Mouse (Mus musculus) 3134 (cell line): ENCODE data around the gene Ssbp3.

ENCODE experiments used
- DNase-seq: peaks from one replicate; pipeline ENCODE4 v3.0.0-alpha.2; 2011; ENCODE audit warnings: low spot score; ENCODE audit not compliant: insufficient read length; ENCODE audit errors: extremely low read depth

Gene Ssbp3

DNA sequence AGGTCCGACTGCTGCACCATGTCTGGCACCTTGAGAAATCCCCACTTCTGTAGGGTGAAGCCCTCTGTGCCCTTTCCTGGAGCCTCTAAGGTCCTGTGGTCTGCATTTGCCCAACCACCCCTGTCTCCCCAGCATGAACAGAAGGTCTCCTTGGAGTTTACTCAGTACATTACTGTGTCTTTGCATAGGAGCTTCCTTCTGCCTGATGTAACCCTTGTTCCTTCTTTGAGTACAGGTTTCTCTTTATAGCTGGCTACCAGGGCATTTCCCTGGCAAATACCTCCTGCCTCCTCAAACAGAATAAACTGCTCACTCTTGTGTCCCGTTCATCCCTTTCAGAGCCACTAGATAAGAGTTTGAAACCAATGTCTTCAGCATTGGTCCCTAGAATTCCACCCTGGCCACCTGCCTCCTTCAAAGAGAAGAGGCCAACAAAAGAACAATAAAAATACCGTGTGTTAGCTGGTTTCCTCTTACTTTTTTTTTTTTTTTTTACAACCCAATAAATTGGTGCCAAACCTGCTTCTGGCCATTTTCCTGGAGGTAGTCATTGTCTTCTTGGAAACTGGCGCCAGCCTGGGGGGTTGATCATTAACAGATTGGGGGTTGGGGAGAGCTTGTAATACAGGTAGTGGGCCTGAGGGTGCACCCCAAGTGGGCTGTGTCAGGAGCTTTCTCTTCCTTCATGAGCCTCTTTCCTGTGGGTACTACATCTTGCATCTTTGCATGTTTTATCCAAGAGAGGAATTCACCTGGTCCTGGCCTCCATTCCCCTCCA is 72.0 kb downstream of the Ssbp3 start:
- DNase-seq = no peak

DNA sequence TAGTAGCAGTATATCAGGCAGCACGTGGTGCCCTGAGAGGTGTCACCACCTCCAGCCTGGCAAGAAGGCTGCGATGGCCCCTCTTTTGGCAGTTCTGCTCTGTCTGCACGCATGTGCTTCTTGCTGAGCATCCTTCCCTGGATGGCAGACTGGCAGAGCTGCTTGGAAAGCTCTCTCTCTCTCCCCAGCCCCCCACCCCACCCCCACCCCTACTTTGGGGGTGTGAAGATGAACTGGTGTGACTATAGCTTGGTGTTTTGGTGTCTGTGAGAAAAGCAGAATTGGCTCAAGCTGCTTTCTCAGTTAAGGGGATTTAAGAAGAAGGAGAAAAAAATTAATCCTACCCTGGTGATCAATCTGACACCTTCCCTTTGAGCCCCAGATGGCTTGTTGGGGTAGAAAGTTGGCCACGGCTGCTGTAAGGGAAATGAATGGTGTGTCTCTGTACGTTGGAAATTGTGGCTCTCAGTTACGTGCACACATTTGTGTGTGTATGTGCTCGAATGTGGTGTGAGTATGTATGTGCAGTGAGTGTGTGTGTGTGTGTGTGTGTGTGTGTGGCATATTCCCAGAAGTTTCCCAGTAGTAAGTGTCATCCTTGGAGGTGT is 73.5 kb downstream of the Ssbp3 start:
- no peak for DNase-seq

DNA sequence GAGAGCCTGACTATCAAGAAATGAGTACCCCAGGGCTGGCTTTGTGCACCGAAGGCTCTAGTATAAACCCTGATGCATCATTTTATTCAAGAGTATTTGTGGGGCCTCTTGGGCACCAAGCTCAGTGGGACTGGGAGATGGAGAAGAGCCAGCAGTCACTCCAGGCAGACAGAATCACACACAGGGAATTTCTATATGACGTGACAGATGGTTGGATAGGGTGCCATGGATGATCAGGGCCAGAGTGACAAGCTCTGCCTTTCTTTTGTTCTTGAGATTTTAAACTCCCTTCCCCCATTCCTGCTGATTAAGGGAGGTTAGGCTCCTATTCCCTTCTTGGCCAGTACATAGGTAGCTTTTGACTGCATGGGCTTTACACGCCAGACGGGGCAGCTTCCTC is 74.8 kb downstream of the Ssbp3 start:
- no peak for DNase-seq

DNA sequence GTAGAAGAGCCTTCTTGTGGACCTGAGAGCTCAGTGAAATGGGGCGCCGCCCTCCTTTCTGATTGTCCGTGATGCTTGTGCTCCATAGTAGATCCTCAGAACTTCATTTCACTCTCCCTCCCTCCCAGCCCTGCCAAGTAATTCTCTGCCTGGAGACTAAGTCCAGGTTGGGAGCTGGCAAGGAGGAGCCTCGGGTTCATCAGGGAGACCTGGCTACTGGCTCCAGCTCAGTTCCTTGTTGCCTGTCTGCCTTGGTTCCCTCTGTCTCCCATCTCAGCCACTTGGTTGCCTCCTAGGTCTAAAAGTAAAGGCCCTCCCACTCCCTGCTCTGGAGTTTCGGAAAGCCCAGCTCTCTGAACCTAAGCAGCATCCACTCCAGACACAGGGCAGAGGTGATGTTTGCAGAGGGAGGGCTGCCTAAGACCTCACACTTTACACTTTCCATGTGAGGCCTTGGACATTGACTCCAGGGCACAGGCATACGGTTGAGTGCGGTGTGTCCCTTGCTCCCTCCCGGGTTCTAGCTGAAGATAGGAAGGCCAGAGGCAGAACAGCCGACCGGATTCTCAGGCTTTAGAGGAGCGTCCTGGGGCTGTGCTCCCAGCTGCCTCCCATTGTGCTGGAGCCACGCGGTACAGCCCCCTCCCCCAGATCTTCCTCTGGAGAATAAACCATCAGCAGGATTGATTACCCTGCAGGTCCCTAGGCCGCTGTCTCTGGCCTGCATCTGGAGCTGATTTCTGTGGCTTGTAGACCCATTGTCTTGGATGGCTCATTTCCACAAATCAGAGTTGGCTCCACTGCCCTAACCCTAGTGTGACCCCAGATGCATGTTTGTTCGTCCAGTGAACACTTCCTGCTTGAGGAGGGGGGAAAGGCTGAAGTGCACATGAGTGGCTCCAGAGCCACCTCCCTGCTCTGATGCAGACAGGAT is 75.7 kb downstream of the Ssbp3 start:
- no peak for DNase-seq

DNA sequence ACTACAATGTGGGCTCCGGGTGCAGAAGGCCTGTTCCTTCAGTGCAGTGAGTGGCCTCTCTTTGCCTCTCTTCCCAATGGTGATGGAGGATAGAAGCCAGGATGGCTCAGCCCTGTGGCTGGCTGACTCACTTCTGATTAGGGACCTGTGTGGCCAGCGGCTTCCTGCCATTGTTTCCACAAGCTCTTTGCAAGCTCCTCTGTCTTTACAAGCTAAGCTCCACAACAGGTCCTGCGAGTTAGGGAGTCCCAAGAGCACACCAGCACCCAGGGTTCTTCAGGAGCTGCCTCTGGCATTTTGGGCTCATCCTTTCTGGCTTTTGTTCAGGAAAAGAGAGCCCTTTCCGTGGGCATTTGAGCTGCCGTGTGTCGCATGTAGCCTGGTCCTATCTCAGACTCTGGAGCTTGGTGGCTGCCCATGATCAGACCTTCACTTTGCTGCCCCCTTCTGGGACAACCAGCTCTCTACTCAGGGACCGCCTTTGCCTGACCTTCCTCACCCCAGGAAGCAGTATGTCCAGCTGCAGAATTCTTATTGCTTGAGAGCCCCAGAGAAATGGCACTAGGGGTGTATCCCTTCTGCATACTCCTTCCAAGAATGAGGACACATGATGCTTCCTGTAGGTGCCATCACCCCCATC is 77.3 kb downstream of the Ssbp3 start:
- DNase-seq = peak; percentile 69

DNA sequence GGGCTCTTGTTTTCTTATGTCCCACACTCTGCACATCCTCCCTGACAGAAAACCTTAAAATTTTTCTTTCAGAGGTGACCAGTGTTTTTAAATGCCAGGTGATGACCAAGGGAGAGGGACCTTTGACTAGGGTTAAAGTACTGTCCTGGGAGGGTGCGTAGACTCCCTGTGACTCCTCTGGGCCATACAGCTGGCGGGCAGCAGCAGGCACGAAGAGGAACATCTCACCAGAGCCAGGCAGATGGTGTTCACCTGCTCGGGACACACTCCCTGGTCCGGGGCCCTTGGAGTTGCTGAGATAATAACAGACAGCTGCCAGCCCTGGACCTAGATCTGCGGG is 78.4 kb downstream of the Ssbp3 start:
- no peak for DNase-seq

DNA sequence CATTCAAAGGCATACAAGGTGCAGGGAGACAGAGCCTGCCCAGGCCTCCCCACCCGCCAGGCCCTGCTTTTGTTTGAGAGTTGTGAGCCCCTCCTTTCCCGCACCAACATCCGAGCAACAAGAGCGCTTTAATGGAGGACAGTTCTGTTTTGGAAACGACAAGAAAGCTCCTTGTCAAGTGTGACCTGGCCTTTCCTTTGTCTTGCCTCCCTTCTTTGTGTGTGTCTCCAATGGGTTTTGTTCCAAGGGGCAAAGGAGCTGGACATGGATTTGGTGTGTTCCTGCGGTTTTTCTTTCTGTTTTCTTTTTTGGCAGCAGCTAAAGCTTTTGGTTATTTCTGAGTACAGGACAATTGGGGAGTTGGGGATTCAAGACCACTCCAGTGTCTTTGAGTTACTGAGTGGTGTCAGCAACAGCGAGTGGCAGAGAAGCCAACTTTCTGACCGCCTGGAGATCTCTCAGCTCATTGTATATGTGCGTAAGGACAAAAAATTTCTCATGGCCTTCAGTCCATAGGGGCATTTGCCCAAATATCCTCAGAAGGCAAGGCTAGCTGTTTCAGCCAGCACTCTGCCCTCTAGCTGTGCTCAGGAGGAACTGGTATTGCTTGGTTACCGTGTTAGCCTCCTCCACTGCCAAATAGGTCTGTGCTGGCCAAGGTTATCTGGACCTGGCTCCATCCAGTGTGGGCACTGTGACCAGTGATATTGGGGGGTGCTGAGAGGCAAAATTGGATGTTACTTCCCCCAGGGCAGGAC is 78.9 kb downstream of the Ssbp3 start:
- DNase-seq = no peak

DNA sequence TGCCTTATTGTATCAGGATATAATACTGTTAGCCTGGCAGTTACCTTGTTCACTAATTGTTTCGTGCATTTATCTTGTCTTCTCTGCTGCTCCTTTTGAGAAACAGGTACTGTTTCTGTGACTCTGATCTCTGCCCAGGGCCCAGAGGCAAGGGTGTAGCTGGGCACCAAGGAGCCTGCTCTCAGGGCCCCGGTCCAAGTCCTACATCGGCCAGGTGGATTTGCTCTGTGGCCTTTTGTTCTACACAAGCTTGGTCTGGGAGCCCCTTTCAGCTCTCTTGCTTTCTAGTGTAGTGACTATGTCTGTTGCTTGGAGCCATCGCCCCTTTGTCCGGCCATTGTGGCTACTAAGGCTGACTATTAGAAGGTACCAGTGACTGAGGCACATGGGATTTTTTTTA is 82.6 kb downstream of the Ssbp3 start:
- DNase-seq = no peak

DNA sequence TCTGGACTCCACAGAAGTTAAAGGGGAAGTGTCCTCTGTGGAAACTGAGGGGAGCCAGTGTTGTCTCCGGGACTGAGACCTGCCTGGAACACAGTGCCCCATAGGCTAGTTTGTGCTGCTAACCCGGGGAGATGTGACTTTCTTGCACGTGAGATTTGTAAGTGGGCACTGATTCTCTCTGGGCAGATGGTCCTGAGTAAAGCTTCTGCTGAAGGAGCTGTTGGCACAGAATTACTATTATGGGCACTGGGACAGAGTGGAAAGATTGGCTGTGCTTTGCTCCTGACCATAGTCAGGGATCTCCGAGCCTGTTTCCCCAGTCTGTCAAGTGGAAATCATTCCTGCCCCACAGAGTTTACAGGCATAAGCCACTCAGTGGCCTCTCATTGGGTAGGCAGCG is 83.8 kb downstream of the Ssbp3 start:
- no peak for DNase-seq

DNA sequence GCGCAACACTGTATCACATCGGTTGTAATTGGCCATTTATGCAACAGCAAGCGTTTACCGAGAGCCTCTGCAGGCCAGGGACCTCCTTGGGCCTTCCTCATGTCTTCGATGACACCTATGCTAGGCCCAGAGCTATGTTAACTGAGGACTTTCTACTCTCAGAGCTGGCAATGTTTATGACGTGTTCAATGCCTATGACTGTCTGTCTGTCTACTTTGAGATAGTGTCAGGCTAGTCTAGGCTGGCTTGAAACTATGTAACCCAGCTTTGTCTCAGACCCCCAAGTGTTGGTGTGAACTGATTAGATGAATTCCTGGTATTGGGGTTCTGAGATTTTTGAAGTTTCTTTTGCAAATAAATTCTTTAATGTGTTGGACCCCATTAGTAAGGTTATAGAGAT is 84.6 kb downstream of the Ssbp3 start:
- no peak for DNase-seq

DNA sequence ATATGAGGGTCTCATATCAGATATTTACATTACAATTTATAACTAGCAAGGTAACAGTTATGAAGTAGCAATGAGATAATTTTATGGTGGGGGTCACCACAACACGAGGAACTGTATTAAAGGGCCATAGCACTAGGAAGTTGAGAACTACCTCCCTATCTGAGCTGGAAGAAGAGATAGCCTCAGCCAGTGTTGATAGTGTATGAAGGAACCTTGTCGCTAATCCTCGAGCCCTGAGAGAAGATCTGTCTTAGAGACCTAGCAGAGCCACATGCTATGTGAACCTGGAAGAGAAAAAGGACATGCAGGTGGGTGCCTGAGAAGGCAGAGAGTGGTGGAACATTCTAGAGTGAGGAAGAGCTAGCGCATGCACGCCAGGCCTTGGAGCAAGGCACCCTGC is 85.0 kb downstream of the Ssbp3 start:
- no peak for DNase-seq

DNA sequence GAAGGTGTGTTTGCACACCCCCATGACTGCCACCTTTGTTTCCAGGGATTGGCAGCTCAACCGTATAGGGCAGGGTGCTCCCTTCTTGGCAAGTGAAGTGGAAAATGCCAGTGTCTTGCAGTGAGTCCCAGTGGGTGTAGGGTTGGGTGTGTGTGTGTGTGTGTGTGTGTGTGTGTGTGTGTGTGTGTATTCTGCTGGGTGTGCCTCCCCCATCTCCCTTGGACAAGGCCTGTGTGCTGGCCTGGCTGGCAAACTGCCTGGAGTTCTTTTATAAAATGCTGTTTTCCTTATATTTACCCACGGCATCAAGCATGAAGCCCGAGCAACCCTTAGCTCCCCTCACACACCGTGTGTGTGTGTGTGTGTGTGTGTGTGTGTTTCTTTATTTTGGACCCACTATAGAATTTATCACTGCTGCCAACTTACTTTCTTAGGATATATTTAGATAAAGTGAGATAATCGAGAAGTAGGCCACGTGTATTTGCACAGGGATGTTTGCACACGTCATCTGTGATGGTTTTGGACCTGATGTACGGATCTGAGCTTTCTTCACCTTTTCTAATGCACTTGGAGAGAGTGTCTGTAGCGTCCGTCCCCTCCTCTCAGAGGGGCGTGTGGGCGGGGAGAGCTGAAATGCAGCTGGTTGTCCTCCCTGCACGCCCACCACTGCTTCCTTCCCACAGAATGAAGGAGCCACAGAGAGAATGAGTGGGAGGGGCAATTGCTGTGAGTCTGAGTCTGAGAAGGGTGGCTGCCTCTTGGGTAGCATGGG is 86.0 kb downstream of the Ssbp3 start:
- DNase-seq = no peak

DNA sequence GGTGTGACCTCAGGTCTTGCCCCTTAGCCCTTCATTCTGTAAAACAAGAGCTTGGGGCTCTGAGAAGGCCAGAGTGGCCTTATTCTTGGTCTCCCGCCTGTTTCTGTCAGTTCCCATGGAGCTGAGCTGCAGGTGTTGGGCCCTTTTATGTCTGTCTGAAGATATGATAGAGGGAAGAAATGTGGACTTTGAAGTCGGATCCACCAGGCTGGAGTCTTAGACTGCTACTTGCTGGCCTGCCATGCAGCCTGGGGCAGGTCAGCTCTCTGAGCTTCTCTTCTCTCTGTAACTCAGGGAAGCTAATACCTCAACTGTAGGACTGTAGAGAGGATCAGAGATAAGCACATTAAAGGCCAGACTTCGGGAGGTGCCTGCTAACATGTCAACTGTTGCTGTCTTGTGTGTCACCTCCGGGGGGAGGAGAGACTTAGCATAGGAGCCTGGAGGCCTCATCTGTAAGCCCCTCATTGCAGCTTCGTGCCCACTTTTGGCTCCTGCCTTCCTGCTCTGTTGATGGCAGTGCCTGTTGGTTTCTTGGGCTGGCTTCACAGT is 90.8 kb downstream of the Ssbp3 start:
- DNase-seq = no peak

DNA sequence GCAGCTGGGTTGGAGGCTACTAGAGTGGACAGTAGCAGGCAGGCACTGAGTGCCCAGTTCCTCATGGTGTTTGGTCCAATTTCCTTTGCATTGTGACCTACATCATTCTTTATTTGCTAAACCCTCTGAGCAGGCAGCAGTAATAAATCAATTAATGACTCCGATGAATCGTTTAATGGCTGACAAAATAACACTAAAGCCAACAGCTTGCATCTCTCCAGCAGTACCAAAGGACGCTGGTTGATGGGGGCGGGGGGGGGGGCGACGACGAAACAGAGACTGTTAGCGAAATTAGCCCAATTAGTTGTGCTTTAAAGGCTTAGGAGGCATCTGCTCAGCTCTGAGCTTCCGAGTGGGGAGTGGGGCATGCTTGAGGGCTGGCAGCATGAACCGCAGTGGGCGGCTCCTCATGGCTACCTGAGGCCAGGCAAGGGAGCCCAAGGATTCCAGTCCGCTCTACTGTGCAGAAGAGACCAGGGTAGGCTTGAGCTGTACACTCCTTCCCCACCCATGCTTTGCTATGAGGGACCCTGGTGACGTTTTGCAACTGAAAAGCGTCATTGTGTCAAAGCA is 91.5 kb downstream of the Ssbp3 start:
- no peak for DNase-seq

DNA sequence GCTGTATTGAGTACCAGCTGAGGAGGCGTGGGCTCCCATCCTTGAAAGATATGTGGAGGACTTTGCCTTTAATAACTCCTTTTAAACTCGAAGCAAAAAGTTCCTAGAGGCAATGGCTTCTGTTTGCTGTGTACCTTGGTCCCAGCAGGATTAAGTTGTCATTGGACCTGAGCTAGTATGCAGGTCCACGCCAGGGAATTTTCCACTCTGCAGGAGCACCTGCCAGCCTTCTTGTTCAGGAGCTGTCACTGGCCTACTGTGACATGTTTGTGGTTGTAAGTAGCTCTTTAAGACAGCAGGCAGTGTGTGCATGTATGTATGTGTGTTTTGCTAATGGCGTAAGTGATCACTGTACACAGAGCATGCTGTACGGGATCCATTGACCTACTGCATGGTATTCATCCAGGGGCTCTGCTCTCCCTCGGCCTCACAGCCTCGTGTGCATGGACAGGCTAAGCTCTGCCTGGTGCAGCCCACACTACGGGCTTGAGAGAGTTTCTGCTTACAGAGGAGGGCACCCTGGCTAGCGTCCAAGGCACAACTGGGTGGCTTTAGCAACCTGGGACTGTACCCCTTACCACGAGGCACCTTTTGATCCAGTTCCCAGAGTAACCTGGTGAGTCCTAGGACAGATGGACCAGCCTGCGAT is 92.1 kb downstream of the Ssbp3 start:
- DNase-seq = no peak

DNA sequence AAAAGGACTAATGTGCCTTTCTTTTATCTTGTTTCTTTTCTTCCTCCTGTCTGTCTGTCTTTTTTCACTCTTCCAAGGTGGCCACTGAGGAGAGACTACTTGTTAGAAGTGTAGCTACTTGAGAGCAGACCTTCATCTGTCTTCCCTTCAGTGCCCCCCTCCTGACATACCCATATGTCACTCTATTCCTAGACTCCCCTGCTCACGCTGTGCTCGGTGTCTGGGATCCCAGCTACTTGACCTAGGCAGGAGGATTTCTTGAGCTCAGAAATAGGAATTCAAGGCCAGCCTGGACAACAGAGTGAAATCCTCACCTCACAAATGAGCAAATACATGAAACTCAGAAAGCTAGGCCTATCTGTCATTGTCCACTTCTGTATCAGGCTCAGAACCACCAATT is 92.7 kb downstream of the Ssbp3 start:
- no peak for DNase-seq

DNA sequence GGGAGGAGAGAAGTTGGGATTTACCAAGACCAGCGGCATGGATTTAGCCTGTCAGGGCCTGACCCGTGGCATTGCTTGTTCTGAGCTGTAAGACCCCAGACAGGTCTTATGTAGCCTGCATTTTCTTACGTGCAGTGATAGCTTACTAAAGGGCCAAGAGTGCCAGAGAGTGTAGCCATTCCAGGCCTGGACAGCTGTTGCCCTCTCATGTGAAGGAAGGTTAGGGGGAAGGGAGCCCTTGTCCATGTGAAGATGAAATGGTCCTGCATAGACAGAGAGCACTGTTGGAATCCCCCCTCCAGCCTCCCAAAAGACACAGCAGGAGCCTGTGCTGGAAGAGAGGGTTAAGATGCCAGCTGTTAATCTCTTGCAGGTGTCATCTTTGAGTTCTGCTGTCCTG is 93.3 kb downstream of the Ssbp3 start:
- DNase-seq = no peak

DNA sequence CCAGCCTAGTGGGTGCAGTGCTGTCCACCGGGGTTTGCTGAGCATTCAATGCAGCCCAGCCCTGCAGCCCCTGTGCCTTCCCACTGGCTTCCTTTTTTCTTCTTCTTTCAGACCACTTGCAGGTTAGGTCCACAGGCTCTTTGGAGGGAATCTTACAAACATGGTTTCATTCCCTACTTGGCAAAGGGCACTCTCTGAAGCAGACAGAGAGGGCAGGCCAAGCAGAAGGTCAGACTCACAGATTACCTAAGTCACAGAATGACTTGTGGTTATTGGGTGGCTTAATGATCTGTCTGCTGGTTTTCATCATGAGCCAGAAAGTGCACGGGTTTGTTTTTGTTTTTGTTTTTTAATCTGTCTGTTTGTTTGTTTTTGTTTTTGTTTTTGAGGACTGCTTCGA is 93.8 kb downstream of the Ssbp3 start:
- no peak for DNase-seq

DNA sequence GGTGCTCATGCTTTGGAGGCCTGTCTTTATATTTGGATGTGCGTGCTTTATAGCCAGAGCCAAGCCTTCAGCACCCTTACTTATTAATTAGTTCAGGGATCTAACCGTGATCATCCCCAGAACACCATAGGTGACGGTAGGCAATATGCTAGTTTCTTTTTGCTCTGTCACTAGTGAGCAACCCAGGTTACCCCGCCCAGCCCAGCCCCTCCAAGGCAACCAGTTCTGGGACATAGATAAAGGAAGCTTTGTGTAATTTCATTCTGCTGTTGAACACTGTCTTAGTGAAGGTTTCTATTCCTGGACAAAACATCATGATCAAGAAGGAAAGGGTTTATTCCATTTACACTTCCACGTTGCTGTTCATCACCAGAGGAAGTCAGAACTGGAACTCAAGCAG is 94.7 kb downstream of the Ssbp3 start:
- no peak for DNase-seq
